Mouse (Mus musculus) left cerebral cortex, adult 8-10 months (tissue): Measurements from ENCODE around the gene AI464131. TPM values are rescaled to one million over a fixed set of nuclear protein-coding genes. Genes with fewer than 3 reads are reported as not detected.

Experiments used
- DNase-seq, 2 experiments: peaks; one replicate each; pipeline ENCODE4 v3.0.0; 2022; ENCODE audit warnings: low spot score in 2 of 2
- total RNA-seq, 4 experiments: library from RNA; stranded (reverse); gene quantifications; 2 replicates each; pipeline ENCODE4 v1.2.4; 2022

AI464131 gene
- total RNA-seq: 10 to 100 TPM; 20.9 to 26.5 (median 23.3) TPM

DNA sequence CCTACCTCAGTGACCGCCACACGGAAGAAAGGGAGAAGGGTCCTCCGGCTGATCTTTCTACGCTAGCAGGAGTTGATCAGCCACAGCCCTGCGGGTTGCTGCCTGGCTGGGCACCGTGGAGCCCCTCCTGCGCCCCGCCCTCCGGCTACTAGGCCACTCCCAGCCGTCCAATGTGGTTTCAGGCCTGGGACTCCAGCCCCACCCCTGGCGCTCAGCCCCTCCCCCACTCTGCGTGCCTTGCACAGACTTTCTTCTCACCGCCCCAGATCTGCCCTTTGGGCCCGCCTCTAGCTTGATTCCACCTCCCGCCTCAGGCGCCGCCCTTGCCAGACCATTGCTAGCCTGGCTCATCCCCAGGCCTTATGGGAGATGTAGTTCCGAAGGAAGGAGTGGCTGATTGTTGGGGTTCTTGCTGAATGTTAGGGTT lies at the start of gene AI464131:
Gene AI464131 (minus strand): TSS at position 91 of the 427 bp plus-strand sequence.
- DNase-seq: peak; percentile 78 to 95

GRCm38 (mm10) chr4:41552529-41552928 lies 49.7 kb upstream of the AI464131 start:
- peak; percentile 51 to 73 for DNase-seq

- no peak for DNase-seq
Measured at GRCm38 (mm10) chr4:41547086-41547485, 44.2 kb upstream of the AI464131 start.

DNA sequence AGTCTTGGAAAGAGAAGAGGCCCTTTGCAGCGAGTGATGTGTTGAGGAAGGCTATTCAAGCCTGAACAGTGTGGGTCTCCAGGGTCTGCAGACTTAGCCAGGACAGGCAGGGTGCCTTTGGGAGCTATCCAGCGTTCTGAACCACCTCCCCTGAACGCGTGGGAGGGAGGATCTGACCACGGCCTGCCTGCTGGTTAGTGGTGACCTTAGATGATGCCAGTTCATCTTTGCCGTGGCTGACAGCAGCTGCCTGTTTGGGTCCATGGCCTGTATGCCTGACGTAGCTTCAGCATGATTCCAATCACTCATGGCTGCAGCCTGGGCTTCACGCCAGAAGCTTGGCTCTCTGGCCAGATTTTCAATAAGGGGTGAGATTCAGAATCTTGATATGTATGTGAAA lies 43.1 kb upstream of the AI464131 start:
- peak in 1 of 2 experiments; percentile 32 for DNase-seq

DNA sequence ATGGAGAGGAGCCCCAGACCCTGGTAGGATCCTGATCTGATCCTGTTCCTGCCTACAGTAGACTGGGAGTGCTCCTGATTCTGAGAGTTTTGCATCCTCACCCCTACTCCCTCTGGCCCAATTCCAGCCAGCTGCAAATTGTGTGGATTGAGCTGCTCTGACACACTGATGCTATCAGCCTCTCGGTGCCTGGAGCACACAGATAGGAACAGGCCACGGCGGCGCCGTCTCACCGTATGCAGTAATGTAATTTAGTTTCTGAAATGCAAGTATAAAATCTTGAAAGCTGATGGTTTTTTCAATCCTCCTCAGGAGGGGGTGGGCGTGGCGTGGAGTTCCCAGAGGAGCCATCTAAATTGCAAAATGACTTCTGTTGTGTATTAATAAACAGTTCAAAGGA lies 39.3 kb upstream of the AI464131 start:
- DNase-seq: no peak

- no peak for DNase-seq
Measured at GRCm38 (mm10) chr4:41534866-41535265, 32.0 kb upstream of the AI464131 start.

- DNase-seq: no peak
Measured at GRCm38 (mm10) chr4:41532420-41532819, 29.5 kb upstream of the AI464131 start.

DNA sequence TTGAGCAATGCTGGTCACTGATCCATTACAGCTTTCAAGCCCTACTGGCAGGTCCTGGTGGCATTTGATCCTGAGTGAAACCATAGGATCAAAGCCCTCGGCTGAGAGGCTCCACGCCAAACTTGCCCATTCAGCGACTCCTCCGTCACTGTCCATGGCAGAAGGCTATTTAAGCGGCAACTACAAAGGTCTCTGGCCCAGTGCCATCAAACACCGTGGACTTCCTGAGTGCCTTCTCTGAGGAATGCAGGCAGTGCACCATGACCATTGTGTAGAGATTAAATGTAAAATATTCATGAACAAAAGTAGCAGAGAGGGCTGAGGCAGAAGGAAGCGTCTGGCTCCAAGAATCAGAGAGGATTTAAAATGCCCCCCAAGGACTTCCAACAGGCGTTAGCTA lies 25.1 kb upstream of the AI464131 start:
- no peak for DNase-seq

DNA sequence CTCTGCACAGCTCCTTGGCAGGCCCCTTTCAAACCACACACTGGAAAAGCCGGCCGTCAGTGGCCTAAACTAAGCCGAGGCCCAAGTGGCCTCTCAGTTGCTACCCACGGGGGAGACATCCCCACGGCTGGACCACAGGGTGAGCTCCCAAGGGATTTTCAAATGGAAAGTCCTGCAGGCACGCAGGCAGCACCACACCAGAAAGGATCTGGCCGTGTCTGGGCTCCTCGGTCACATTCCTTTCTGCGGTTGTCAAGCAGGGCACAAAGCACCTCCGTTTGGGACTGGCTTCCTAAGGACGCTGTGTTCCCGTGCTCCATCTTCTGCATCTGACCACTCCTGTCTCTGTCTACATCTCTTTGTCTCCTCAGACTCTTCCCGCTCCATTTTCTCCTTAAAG lies 24.2 kb upstream of the AI464131 start:
- DNase-seq: no peak

- DNase-seq: no peak
Measured at GRCm38 (mm10) chr4:41526553-41526952, 23.7 kb upstream of the AI464131 start.

- DNase-seq: no peak
Measured at GRCm38 (mm10) chr4:41524829-41525228, 22.0 kb upstream of the AI464131 start.

DNA sequence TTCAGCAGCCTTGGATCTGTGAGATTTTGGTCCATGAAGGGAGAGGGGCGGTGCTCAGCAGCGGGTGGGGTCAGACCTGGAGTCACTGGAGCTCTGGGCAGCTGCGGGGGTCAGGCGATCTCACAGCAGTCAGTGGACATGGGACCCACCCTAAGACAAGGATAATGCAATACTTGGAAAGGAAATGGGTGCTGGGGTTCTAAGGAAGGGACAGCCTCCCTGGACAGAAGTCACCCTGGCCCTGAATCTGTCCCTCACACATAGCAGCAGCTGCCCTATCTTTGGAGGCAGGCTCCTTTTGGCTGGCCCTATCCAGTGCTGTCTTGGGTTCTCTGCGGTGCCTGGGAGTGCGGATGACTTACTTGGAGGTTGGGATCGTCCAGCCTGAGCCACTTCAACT lies 21.0 kb upstream of the AI464131 start:
- no peak for DNase-seq

DNA sequence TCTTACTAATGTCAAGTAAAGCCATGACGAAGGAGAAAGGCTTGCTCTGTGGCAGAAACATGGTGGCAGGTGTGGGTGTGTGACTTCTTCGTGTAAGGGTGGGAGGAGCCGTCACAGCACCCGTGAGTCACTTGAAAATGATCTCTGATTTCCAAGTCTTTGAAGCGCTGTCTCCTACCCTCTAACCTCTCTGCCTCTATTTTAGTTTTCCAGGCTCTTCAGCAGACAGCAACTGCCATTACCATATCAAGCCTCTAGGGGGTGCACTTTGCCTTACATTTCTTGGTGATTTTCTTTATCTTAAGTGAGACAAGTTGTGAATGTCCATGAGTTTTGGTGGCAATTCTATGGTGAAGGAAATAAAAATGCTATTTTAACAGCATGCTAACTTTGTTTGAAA lies 19.9 kb upstream of the AI464131 start:
- DNase-seq: no peak

GRCm38 (mm10) chr4:41522136-41522535 lies 19.3 kb upstream of the AI464131 start:
- DNase-seq: no peak

GRCm38 (mm10) chr4:41520641-41521040 lies 17.8 kb upstream of the AI464131 start:
- no peak for DNase-seq

DNA sequence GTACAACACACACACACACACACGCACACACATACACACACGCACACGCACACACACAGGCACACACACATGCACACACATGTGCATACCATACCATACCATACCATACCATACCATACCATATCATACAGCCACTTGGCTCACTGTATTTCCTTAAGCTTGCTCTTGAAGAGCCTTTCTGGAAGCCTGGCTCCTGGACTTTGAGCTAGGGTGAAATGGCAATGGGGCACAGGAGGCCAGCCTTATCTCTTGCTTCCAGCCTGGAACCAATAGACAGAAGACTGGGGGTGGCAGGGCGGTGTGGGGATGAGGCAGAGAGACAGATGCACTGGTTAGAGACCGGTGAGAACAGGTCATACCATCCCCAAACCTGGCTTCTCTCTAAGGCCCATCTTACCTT lies 16.3 kb upstream of the AI464131 start:
- DNase-seq: no peak

- no peak for DNase-seq
Measured at GRCm38 (mm10) chr4:41518349-41518748, 15.5 kb upstream of the AI464131 start.

GRCm38 (mm10) chr4:41517233-41517632 lies 14.4 kb upstream of the AI464131 start, which contains the start of gene 1110017D15Rik:
Gene 1110017D15Rik, minus strand, starts transcription at chr4:41517333.
- DNase-seq: no peak

- DNase-seq: no peak
Measured at GRCm38 (mm10) chr4:41513714-41514113, 10.8 kb upstream of the AI464131 start.

DNA sequence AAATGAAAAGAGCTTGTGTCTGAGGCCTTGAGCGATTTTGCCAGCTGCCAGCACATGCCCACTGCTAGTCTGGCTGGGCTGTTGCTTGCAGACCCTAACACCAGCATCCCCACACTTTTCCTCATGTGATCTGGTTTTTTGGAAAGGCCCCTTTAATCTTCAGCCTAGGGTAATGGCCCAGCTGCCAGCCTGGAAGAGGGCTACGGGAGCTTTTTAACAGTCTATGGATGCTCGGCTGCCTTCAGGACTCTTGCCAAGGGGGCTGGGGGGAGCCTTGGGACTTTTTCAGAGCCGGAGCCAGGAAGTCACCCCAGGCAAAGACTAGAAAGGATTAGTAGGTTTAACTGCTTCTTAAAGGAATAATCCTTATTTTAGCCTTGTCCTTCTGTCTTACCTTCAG lies 10.4 kb upstream of the AI464131 start:
- no peak for DNase-seq

DNA sequence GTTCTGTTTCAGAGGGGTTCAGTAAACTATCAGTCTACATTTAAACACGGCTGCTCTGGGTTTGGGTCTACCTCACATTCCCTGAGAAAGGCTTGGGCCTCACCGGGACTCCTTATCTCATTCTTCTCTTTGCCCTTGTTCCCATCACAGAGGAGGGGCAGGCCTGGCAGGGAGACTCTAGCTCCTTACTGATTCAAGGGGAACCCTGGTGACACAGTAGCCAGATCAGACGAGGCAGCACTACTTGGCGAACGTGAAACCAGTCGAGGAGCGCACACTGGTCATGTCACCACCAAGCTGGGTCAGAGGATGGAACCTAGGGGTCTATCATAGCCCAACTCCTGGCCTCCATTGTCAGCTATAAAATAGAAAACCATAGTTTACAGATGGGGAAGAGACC lies 5.1 kb upstream of the AI464131 start:
- no peak for DNase-seq

DNA sequence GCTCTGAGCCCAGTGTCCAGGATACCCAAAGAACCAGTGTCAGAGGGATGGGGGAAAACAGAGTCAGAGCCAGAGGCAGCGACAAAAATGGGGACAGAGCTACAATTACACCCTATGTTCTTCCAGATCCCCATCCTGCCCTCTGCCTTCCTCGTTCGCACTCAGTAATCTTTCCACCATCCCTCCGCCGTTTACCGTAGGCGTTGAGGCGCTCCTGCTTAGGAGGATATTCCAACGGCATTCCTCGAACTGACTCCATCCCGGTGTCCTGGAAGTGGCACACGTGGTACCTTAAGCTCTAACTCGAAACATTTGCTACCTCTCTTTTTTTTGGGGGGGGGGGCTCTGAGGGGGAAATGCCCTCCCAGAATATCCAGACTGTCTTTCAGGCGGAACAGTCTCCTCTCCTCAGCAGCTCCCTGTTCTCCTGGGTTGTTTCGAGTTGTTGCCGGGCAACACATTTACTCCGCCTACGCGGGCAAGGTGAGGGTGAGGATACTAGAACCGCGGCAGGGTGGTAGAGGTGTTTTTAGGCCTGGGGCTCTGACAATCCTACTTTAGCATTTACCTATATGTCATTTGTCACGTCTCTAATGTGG lies 4.5 kb upstream of the AI464131 start:
- no peak for DNase-seq

- DNase-seq: peak; percentile 78
Measured at GRCm38 (mm10) chr4:41506906-41507305, 4.0 kb upstream of the AI464131 start.

- no peak for DNase-seq
Measured at GRCm38 (mm10) chr4:41506156-41506555, 3.3 kb upstream of the AI464131 start.
